Mouse (Mus musculus) stomach, embryonic 14.5 days (tissue): ENCODE measurements around the gene Crot. TPM values are rescaled to one million over a fixed set of nuclear protein-coding genes. Genes with fewer than 3 reads are reported as not detected.

ENCODE experiments used
- ATAC-seq: fragments of 200-750 bp; cut with Nextera tagmentation; 2 replicates; pipeline ENCODE4 v1.8.0; 2017; ENCODE audit warnings: low read depth, moderate TSS enrichment; ENCODE audit not compliant: insufficient number of reproducible peaks, insufficient read depth, low FRiP score
- H3K27ac ChIP-seq: fragments of 300-500 bp; sonication (generic); 2 replicates; pipeline ENCODE4 v1.5.1; 2014; ENCODE audit warnings: mild to moderate bottlenecking, low read length, moderate library complexity, mixed read lengths
- H3K27me3 ChIP-seq: fragments of 300-500 bp; sonication (generic); 2 replicates; pipeline ENCODE4 v1.6.1; 2014; ENCODE audit warnings: low read length, control low read depth, mixed read lengths; ENCODE audit not compliant: control insufficient read depth, insufficient read depth
- H3K36me3 ChIP-seq: fragments of 300-500 bp; sonication (generic); 2 replicates; pipeline ENCODE4 v1.6.1; 2014; ENCODE audit warnings: mild to moderate bottlenecking, control low read depth, low read length, moderate library complexity, mixed read lengths; ENCODE audit not compliant: control insufficient read depth, insufficient read depth
- H3K4me1 ChIP-seq: fragments of 300-500 bp; sonication (generic); 2 replicates; pipeline ENCODE4 v1.6.1; 2014; ENCODE audit warnings: low read length, control low read depth, mixed read lengths; ENCODE audit not compliant: control insufficient read depth, insufficient read depth
- H3K4me2 ChIP-seq: fragments of 300-500 bp; sonication (generic); replicated peaks from 2 replicates; pipeline ENCODE4 v1.6.1; 2014; ENCODE audit warnings: low read depth, low read length, control low read depth
- H3K4me3 ChIP-seq: fragments of 300-500 bp; sonication (generic); 2 replicates; pipeline ENCODE4 v1.5.1; 2014; ENCODE audit warnings: low read depth, low read length, control low read depth
- H3K9ac ChIP-seq: fragments of 300-500 bp; sonication (generic); replicated peaks from 2 replicates; pipeline ENCODE4 v1.6.1; 2014; ENCODE audit warnings: low read depth, mild to moderate bottlenecking, control low read depth, low read length, moderate library complexity, mixed read lengths
- H3K9me3 ChIP-seq: fragments of 300-500 bp; sonication (generic); 2 replicates; pipeline ENCODE4 v1.6.1; 2016; ENCODE audit warnings: low read depth, low read length, control low read depth; ENCODE audit not compliant: control insufficient read depth
- WGBS: fragments of 180-500 bp; shearing (Covaris S2); extraction: QIAGEN DNeasy Blood & Tissue Kit; methylation state at CpG from one replicate; pipeline ENCODE4 v1.1.7; 2014; 5-methylcytosine and 5-hydroxymethylcytosine counted together
- polyA plus RNA-seq: library from polyadenylated mRNA; unstranded; fragments of >200 nt; fragmentation: Nextera tagmentation; extraction: Ambion mirVana; gene quantifications from 2 replicates; pipeline ENCODE4 v1.2.1, GENCODE M21; 2014

The Crot gene
- polyA plus RNA-seq, 1 experiment from 2014 or later = 55.2 TPM

GRCm38 (mm10) chr5:9035457-9035856 is 38.3 kb upstream of the Crot start:
- whole genome bisulfite sequencing = 93% methylated on average over 4 of the region's 4 CpGs
- no peak overlapping the region for H3K27ac ChIP-seq

GRCm38 (mm10) chr5:9034535-9034934 is 37.4 kb upstream of the Crot start:
- Histone ChIP-seq H3K9ac (no peak overlapping the region), H3K4me1 (no peaks in the 10 kb centered on the region), H3K9me3 (no peaks in the 10 kb centered on the region), H3K27me3 (no peaks in the 10 kb centered on the region), H3K4me2 (no peak overlapping the region), H3K27ac (no peak overlapping the region), H3K36me3 (no peaks in the 10 kb centered on the region), H3K4me3 (no peak overlapping the region)
- ATAC-seq = no peak
- 88% methylated on average over 9 of the region's 9 CpGs for WGBS

More at GRCm38 (mm10) chr5:9035457-9035856, 38.3 kb upstream of the Crot start:
- Histone ChIP-seq H3K4me3 (no peak overlapping the region), H3K36me3 (no peaks in the 10 kb centered on the region), H3K4me1 (no peaks in the 10 kb centered on the region), H3K9ac (no peak overlapping the region), H3K9me3 (no peaks in the 10 kb centered on the region), H3K4me2 (no peak overlapping the region), H3K27me3 (no peaks in the 10 kb centered on the region)
- no peak for ATAC-seq

- H3K9me3 ChIP-seq = no peaks in the 10 kb centered on the region
- ATAC-seq = no peak
- H3K4me3 ChIP-seq = no peak overlapping the region
- no peaks in the 10 kb centered on the region for H3K4me1 ChIP-seq
- 84% methylated on average over 5 of the region's 5 CpGs for WGBS
- H3K27ac ChIP-seq = no peak overlapping the region
- no peak overlapping the region for H3K4me2 ChIP-seq
- H3K27me3 ChIP-seq = no peaks in the 10 kb centered on the region
- no peak overlapping the region for H3K9ac ChIP-seq
- no peaks in the 10 kb centered on the region for H3K36me3 ChIP-seq
Observed at GRCm38 (mm10) chr5:9033843-9034242, 36.7 kb upstream of the Crot start.

- no peak for ATAC-seq
- Histone ChIP-seq H3K4me3 (no peak overlapping the region), H3K36me3 (no peaks in the 10 kb centered on the region), H3K27me3 (no peaks in the 10 kb centered on the region), H3K4me2 (no peak overlapping the region), H3K9me3 (no peaks in the 10 kb centered on the region), H3K4me1 (no peaks in the 10 kb centered on the region), H3K27ac (no peak overlapping the region), H3K9ac (no peak overlapping the region)
- 67% methylated on average over 1 of the region's 1 CpGs for WGBS
Observed at GRCm38 (mm10) chr5:9032641-9033040, 35.5 kb upstream of the Crot start.

GRCm38 (mm10) chr5:9032101-9032590 is 35.0 kb upstream of the Crot start:
- H3K9ac ChIP-seq = no peak overlapping the region
- H3K27me3 ChIP-seq = no peaks in the 10 kb centered on the region
- no peaks in the 10 kb centered on the region for H3K36me3 ChIP-seq
- no peak overlapping the region for H3K4me3 ChIP-seq
- no peak overlapping the region for H3K27ac ChIP-seq
- no peaks in the 10 kb centered on the region for H3K9me3 ChIP-seq
- no peaks in the 10 kb centered on the region for H3K4me1 ChIP-seq
- ATAC-seq = no peak
- 83% methylated on average over 8 of the region's 8 CpGs for WGBS
- H3K4me2 ChIP-seq = no peak overlapping the region

- no peaks in the 10 kb centered on the region for H3K9me3 ChIP-seq
- no peak overlapping the region for H3K9ac ChIP-seq
- no peaks in the 10 kb centered on the region for H3K27me3 ChIP-seq
- no peaks in the 10 kb centered on the region for H3K36me3 ChIP-seq
- no peak overlapping the region for H3K4me3 ChIP-seq
- no peaks in the 10 kb centered on the region for H3K4me1 ChIP-seq
- peak; percentile 76; the same call in 1 of the 2 replicates for ATAC-seq
- H3K4me2 ChIP-seq = no peak overlapping the region
- 65% methylated on average over 1 of the region's 1 CpGs for WGBS
- H3K27ac ChIP-seq = no peak overlapping the region
Observed at GRCm38 (mm10) chr5:9028266-9028841, 31.2 kb upstream of the Crot start.

GRCm38 (mm10) chr5:9015352-9015751 is 18.2 kb upstream of the Crot start:
- Histone ChIP-seq H3K27ac (no peak overlapping the region), H3K4me1 (no peaks in the 10 kb centered on the region), H3K9ac (no peak overlapping the region), H3K4me3 (no peak overlapping the region), H3K36me3 (no peaks in the 10 kb centered on the region), H3K4me2 (no peak overlapping the region), H3K27me3 (no peaks in the 10 kb centered on the region), H3K9me3 (no peaks in the 10 kb centered on the region)
- no peak for ATAC-seq
- 72% methylated on average over 3 of the region's 3 CpGs for WGBS

- Histone ChIP-seq H3K27me3 (no peaks in the 10 kb centered on the region), H3K27ac (no peak overlapping the region), H3K4me3 (no peak overlapping the region), H3K9ac (no peak overlapping the region), H3K36me3 (no peaks in the 10 kb centered on the region), H3K4me1 (no peaks in the 10 kb centered on the region), H3K9me3 (no peaks in the 10 kb centered on the region), H3K4me2 (no peak overlapping the region)
- ATAC-seq = no peak
- 66% methylated on average over 3 of the region's 3 CpGs for WGBS
Observed at GRCm38 (mm10) chr5:9014774-9015173, 17.6 kb upstream of the Crot start.

- no peak overlapping the region for H3K9ac ChIP-seq
- ATAC-seq = no peak
- WGBS = 72% methylated on average over 8 of the region's 8 CpGs
- H3K4me2 ChIP-seq = no peak overlapping the region
- H3K27ac ChIP-seq = no peak overlapping the region
- no peaks in the 10 kb centered on the region for H3K36me3 ChIP-seq
- H3K9me3 ChIP-seq = no peaks in the 10 kb centered on the region
- H3K4me1 ChIP-seq = no peaks in the 10 kb centered on the region
- no peaks in the 10 kb centered on the region for H3K27me3 ChIP-seq
- no peak overlapping the region for H3K4me3 ChIP-seq
Observed at GRCm38 (mm10) chr5:9011374-9011773, 14.2 kb upstream of the Crot start.
